Mouse (Mus musculus) forelimb bud, embryonic 11.5 days (tissue): Measurements from ENCODE around the gene Terb1.

Experiments used
- DNase-seq: peaks from one replicate; pipeline ENCODE4 v3.0.0-alpha.2; 2012; ENCODE audit warnings: low read depth, low spot score

The Terb1 gene

DNA sequence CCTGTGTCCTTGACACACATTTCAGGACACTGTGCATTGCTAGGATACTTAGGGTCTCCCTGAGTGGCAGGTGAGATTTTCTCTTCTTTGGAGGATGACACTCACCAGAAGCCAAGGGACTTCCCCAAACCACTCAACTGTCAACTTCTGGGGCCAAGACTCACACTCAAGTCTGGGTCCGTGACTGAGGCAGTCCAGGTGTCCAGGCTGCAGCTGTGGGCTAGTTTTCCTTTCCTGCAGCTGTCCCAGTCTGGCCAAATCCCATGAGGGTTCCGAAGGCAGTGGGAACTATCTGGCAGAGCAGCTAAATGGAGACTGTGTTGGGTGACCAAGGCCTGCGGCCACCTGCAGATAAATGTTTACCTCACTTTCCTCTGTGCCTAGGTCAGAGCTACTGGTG, 97.7 kb downstream of the Terb1 start:
- no peak for DNase-seq

DNA sequence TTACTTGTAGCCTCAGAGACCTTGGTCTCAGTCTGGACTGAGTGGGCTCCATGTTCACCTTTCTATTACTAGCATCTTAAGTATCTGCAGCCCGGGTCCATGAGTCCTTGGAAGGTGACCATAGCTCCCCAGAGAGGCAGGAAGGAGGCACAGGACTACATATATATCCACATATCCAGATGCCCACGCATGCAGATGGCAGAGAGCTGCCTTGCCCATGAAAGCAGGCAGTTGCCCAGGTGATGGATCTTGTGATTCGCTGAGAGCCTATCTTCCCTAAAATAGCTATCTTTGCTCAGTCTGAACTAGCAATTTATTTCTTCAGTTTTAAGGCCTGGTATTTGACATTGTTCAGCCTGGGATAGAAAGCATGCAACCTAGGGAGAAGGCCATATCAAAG, 98.2 kb downstream of the Terb1 start:
- DNase-seq = no peak

DNA sequence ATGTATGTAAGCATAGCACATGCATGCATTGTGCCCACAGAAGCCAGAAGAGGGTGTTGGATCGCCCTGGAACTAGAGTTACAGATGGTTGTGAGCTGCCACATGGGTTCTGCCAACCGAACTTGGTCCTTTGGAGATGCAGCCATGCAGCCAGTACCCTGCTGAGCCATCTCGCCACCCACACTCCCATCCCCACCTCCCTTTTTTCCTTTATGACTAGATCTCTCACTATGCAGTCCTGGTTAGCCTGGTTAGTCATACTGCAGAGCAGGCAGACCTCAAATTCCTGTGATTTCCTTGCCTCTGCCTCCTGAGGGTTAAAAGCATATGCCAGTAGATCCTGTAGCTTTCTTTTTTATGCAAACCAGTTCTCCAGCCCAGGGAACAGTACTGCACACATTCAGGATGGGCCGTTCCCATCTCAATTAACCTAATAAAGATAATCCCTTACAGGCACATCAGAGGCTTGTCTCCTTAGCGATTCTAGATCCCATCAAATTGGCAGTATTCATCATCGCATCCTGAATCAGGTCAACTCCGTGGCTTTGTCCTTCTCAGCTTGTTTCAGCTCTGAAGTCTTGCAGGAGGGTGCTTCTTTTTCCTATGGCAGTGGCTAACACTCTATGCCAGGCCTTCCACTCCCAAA, 99.0 kb downstream of the Terb1 start:
- DNase-seq = no peak

DNA sequence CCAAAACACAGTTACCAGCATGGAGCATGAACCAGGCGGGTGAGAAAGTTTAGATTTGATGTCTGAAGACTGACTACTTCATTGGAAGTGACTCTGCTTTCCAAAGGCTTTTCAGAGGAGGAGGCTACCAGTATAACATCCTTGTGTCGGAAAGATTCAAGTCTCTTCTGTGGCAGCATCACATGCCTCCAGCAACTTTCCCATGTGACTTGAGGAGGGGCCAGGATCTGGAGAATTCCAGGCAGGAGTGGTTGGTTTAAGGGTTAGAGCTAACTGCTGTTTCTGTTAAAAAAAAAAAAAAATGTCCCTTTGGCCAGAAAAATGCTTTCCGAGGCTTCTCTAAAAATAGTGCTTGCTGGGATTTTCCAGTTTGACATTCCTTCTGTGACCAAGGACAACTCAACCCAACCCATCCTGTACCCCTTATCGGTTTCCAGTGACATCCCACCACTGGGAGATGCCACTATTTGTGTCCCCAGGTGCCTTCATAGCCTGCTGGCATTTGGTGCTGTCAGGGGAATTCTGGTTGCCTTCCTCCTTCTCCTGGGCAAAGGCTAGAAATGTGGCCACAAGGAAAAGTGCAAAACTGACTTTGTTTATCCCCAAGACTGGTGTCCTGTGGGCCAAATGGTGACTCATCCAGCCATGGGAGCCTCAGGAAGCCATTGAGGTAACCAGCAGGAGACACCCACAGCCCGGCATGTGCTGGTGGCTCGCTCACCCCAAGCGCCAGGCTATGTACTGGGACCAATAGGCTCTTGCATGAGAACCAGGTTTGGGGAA, 101.2 kb downstream of the Terb1 start:
- DNase-seq = no peak

DNA sequence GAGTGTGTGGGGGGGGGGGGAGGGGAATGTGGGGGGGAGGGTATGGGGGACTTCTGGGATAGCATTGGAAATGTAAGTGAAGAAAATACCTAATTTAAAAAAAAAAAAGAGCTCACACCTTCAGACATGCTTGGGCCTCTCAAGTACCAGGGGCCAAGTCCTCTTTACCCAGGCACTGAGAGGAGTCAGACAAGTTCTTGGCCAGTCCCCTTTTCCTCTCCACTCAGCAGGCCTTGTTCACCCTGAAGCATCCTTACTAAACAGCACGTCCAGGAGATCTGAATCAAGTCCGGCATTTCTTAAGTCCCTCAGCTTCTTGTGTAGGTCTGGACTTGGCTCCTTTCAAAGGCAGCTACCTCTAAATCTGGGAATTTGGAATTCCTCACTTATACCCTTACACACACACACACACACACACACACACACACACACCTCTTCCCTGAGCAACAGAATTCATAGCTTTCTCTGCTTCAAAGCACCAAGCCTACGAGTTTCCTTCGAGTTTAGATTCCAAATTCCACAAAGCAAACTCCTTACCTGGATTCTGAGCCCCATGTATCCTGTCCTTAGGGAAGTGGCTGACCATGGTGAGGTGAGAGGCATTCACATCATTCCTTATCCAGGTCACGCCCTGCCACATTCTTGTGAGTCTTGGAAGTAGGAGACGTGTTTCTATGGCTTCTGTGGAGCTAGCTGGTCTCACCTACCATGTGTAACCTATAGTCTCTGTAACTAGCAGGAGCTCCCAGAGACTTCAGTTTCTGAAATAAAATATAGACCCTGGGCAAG, 103.2 kb downstream of the Terb1 start:
- DNase-seq = no peak

DNA sequence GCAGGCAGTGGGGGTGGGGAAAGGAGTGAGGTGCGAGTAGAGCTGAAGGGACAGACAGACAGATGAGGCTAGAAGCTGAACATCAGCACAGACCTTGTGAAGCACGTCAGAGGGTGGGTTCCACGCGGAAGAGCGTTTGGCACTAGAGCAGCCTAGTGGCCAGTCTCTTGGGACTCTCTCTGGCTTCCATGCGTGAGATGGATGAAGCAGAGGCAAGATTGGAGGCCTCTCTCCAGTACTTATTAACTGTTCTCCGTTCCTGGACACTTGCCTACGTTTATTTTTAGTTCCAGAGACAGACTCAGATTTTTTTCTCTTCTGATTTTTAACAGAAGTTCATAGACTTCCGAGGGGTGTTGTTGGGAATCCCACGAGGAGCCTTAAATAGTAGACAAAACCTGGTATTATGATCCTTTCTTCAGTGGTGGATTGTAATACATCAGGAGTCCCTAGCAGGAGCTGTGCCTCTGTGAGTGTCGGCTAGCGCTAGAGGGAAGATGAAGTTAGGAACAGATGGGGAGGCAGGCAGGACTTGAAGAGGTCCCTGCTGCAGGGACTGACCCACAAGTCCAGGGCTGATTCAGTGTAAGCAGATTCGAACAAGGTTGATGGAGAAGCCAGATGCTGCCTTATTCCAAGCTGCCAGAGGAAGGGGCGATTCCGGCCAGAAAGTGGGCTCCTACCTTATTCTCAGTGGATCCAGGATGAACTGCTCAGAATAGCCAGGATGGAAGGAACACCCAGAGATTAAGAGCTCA, 104.1 kb downstream of the Terb1 start:
- no peak for DNase-seq

DNA sequence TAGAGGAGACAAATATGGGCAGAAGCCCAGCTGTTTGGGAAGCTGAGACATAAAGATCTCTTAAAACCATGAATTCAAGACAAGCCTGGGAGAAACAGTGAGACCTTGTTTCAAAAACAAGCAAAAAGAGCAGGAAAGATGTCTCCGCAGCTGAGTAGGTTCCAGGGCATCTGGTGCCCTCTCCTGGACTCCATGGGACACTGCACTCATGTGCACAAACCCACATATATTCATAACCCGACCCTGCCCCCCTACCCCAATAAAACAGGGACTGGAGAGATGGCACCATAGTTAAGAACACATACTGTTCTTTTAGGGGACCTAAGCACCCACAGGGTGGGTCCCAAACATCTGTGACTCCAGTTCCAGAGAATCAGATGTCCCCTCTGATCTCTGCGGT, 106.1 kb downstream of the Terb1 start:
- no peak for DNase-seq
